Mouse (Mus musculus) heart, postnatal 4 days (tissue): ENCODE data around the gene Il10rb. TPM values are rescaled to one million over a fixed set of nuclear protein-coding genes. Genes with fewer than 3 reads are reported as not detected.

Source experiments
- total RNA-seq, 2 experiments: library from RNA; stranded (reverse); gene quantifications; 2 replicates each; pipeline ENCODE4 v1.2.3; 2021

Il10rb gene
- total RNA-seq, 2 experiments from 2014 or later: 66.2 to 67.4 TPM

Other genes with a start within 250 kb of the Il10rb start
- not detected for gene Olig2, start 180.7 kb upstream of the Il10rb start, total RNA-seq
- gene Olig1, start 136.4 kb upstream of the Il10rb start, total RNA-seq: not detected
- 10 to 100 TPM; 29.9 to 33.8 TPM for gene Ifnar2, start 33.4 kb upstream of the Il10rb start, total RNA-seq
- not detected for gene Gm21970, start 14.4 kb upstream of the Il10rb start, total RNA-seq
- gene Ifnar1, start 79.1 kb downstream of the Il10rb start, total RNA-seq: 10 to 100 TPM; 50.3 to 56.0 TPM
- 10 to 100 TPM; 87.1 to 89.9 TPM for gene Ifngr2, start 140.9 kb downstream of the Il10rb start, total RNA-seq
- 10 to 100 TPM; 38.9 to 40.9 TPM for gene Tmem50b, start 191.6 kb downstream of the Il10rb start, total RNA-seq
- gene Dnajc28, start 212.9 kb downstream of the Il10rb start, total RNA-seq: 1 to 10 TPM; 4.5 to 5.7 TPM
- gene Gart, start 240.8 kb downstream of the Il10rb start, total RNA-seq: 10 to 100 TPM; 71.2 to 77.2 TPM
- 100 to 1,000 TPM; 234 to 236 TPM for gene Son, start 241.3 kb downstream of the Il10rb start, total RNA-seq